Mouse (Mus musculus) hindbrain, postnatal 0 days (tissue): ENCODE data around the gene Zmpste24. TPM values are rescaled to one million over a fixed set of nuclear protein-coding genes. Genes with fewer than 3 reads are reported as not detected.

Source experiments
- ATAC-seq: fragments of 200-750 bp; cut with Nextera tagmentation; 2 replicates; pipeline ENCODE4 v1.8.0; 2017; ENCODE audit warnings: mild to moderate bottlenecking, moderate TSS enrichment, moderate library complexity
- DNase-seq: peaks from one replicate; pipeline ENCODE4 v3.0.0-alpha.2; 2015; ENCODE audit warnings: low spot score
- H3K27ac ChIP-seq: fragments of 300-500 bp; sonication (generic); 2 replicates; pipeline ENCODE4 v1.5.1; 2014; ENCODE audit warnings: mild to moderate bottlenecking
- H3K27me3 ChIP-seq: fragments of 300-500 bp; sonication (generic); 2 replicates; pipeline ENCODE4 v1.6.1; 2014; ENCODE audit warnings: low read length, mixed read lengths; ENCODE audit not compliant: insufficient read depth
- H3K36me3 ChIP-seq: fragments of 300-500 bp; sonication (generic); 2 replicates; pipeline ENCODE4 v1.6.1; 2014; ENCODE audit warnings: low read length, mixed read lengths; ENCODE audit not compliant: insufficient read depth
- H3K4me1 ChIP-seq: fragments of 300-500 bp; sonication (generic); 2 replicates; pipeline ENCODE4 v1.6.1; 2014; ENCODE audit warnings: antibody characterized with exemption, low read length, mixed read lengths; ENCODE audit not compliant: insufficient read depth
- H3K4me2 ChIP-seq: fragments of 300-500 bp; sonication (generic); 2 replicates; pipeline ENCODE4 v1.6.1; 2014; ENCODE audit warnings: low read depth, mild to moderate bottlenecking, low read length, moderate library complexity, mixed read lengths
- H3K4me3 ChIP-seq: fragments of 300-500 bp; sonication (generic); 2 replicates; pipeline ENCODE4 v1.5.1; 2014; ENCODE audit warnings: low read length
- H3K9ac ChIP-seq: fragments of 300-500 bp; sonication (generic); replicated peaks from 2 replicates; pipeline ENCODE4 v1.6.1; 2014; ENCODE audit warnings: mild to moderate bottlenecking, low read length, moderate library complexity, mixed read lengths
- H3K9me3 ChIP-seq: fragments of 300-500 bp; sonication (generic); 2 replicates; pipeline ENCODE4 v1.6.1; 2016; ENCODE audit warnings: low read length, mixed read lengths
- CTCF ChIP-seq: IDR thresholded peaks from 2 replicates; pipeline ENCODE4 v1.5.1; 2016; ENCODE audit warnings: antibody characterized with exemption, control low read depth, low read depth
- WGBS: fragments of 180-500 bp; shearing (Covaris S2); extraction: QIAGEN DNeasy Blood & Tissue Kit; methylation state at CpG from one replicate; pipeline ENCODE4 v1.1.7; 2014; 5-methylcytosine and 5-hydroxymethylcytosine counted together
- polyA plus RNA-seq: library from polyadenylated mRNA; unstranded; fragments of >200 nt; fragmentation: Nextera tagmentation; extraction: Ambion mirVana; gene quantifications from 2 replicates; pipeline ENCODE4 v1.2.1, GENCODE M21; 2015
- total RNA-seq: library from RNA; depleted of rRNA; stranded (reverse); fragments of >200 nt; gene quantifications from 2 replicates; pipeline ENCODE4 v1.2.3, GENCODE M21; 2014

Zmpste24 gene
- total and polyA plus RNA-seq, 2 experiments from 2014 or later: 21.3 to 21.7 TPM

GRCm38 (mm10) chr4:121025681-121026080 is 72.4 kb downstream of the Zmpste24 start:
- ATAC-seq: no peak
- H3K9me3 ChIP-seq: no peaks in the 10 kb centered on the region
- no peak overlapping the region for H3K4me3 ChIP-seq
- 79% methylated on average over 2 of the region's 2 CpGs for WGBS
- no peaks in the 10 kb centered on the region for H3K27me3 ChIP-seq
- no peak overlapping the region for H3K27ac ChIP-seq
- H3K4me1 ChIP-seq: no peaks in the 10 kb centered on the region
- H3K36me3 ChIP-seq: no peaks in the 10 kb centered on the region
- no peak for DNase-seq
- no peak overlapping the region for H3K9ac ChIP-seq
- no peak overlapping the region for H3K4me2 ChIP-seq
- TF ChIP-seq CTCF: no peak

- H3K9ac ChIP-seq: no peak overlapping the region
- ATAC-seq (no peak), DNase-seq (no peak)
- no peaks in the 10 kb centered on the region for H3K36me3 ChIP-seq
- H3K27ac ChIP-seq: no peak overlapping the region
- H3K9me3 ChIP-seq: no peaks in the 10 kb centered on the region
- no peak overlapping the region for H3K4me3 ChIP-seq
- H3K4me1 ChIP-seq: no peaks in the 10 kb centered on the region
- H3K4me2 ChIP-seq: no peak overlapping the region
- no peaks in the 10 kb centered on the region for H3K27me3 ChIP-seq
- WGBS: 76% methylated on average over 2 of the region's 2 CpGs
- TF ChIP-seq CTCF: no peak
These were observed 74.1 kb downstream of the Zmpste24 start for GRCm38 (mm10) chr4:121023941-121024340.

GRCm38 (mm10) chr4:121023464-121023863 is 74.6 kb downstream of the Zmpste24 start:
- no peak overlapping the region for H3K9ac ChIP-seq
- TF ChIP-seq CTCF: no peak
- 86% methylated on average over 7 of the region's 7 CpGs for WGBS
- H3K4me1 ChIP-seq: no peaks in the 10 kb centered on the region
- no peak overlapping the region for H3K4me2 ChIP-seq
- DNase-seq (no peak), ATAC-seq (no peak)
- no peaks in the 10 kb centered on the region for H3K36me3 ChIP-seq
- H3K4me3 ChIP-seq: no peak overlapping the region
- no peaks in the 10 kb centered on the region for H3K27me3 ChIP-seq
- no peaks in the 10 kb centered on the region for H3K9me3 ChIP-seq
- H3K27ac ChIP-seq: no peak overlapping the region

- Histone ChIP-seq H3K27me3 (no peaks in the 10 kb centered on the region), H3K9me3 (no peaks in the 10 kb centered on the region), H3K27ac (no peak overlapping the region), H3K36me3 (no peaks in the 10 kb centered on the region), H3K4me1 (no peaks in the 10 kb centered on the region), H3K4me3 (no peak overlapping the region), H3K9ac (no peak overlapping the region), H3K4me2 (no peak overlapping the region)
- DNase-seq (no peak), ATAC-seq (no peak)
- TF ChIP-seq CTCF: no peak
These were observed 76.1 kb downstream of the Zmpste24 start for GRCm38 (mm10) chr4:121021911-121022310.

- no peaks in the 10 kb centered on the region for H3K27me3 ChIP-seq
- H3K4me2 ChIP-seq: no peak overlapping the region
- no peaks in the 10 kb centered on the region for H3K9me3 ChIP-seq
- H3K36me3 ChIP-seq: no peaks in the 10 kb centered on the region
- H3K9ac ChIP-seq: no peak overlapping the region
- ATAC-seq (no peak), DNase-seq (no peak)
- WGBS: 61% methylated on average over 10 of the region's 10 CpGs
- peaks cover 9% of the 10 kb centered on the region; the same call in 1 of the 2 replicates for H3K4me1 ChIP-seq
- no peak for TF ChIP-seq CTCF
- H3K27ac ChIP-seq: no peak overlapping the region
- no peak overlapping the region for H3K4me3 ChIP-seq
These were observed 77.8 kb downstream of the Zmpste24 start for GRCm38 (mm10) chr4:121020040-121020790.

GRCm38 (mm10) chr4:121018250-121018649 is 79.8 kb downstream of the Zmpste24 start:
- H3K27me3 ChIP-seq: no peaks in the 10 kb centered on the region
- H3K4me1 ChIP-seq: peaks cover 17% of the 10 kb centered on the region; the same call in 1 of the 2 replicates
- DNase-seq (no peak), ATAC-seq (no peak)
- H3K36me3 ChIP-seq: no peaks in the 10 kb centered on the region
- no peak overlapping the region for H3K9ac ChIP-seq
- whole genome bisulfite sequencing: 86% methylated on average over 3 of the region's 3 CpGs
- H3K9me3 ChIP-seq: no peaks in the 10 kb centered on the region
- no peak overlapping the region for H3K4me3 ChIP-seq
- no peak overlapping the region for H3K27ac ChIP-seq
- H3K4me2 ChIP-seq: no peak overlapping the region
- no peak for TF ChIP-seq CTCF
